Mouse (Mus musculus) hindbrain, embryonic 16.5 days (tissue): ENCODE measurements around the gene AA467197. TPM values are rescaled to one million over a fixed set of nuclear protein-coding genes. Genes with fewer than 3 reads are reported as not detected.

Experiments used
- ATAC-seq: fragments of 200-750 bp; cut with Nextera tagmentation; 2 replicates; pipeline ENCODE4 v1.8.0; 2017; ENCODE audit warnings: moderate TSS enrichment, moderate library complexity
- H3K27ac ChIP-seq: fragments of 300-500 bp; sonication (generic); 2 replicates; pipeline ENCODE4 v1.5.1; 2014; ENCODE audit warnings: low read depth, mild to moderate bottlenecking, control low read depth, low read length, moderate library complexity
- H3K27me3 ChIP-seq: fragments of 300-500 bp; sonication (generic); replicated peaks from 2 replicates; pipeline ENCODE4 v1.6.1; 2014; ENCODE audit warnings: low read length; ENCODE audit not compliant: control insufficient read depth, insufficient read depth
- H3K36me3 ChIP-seq: fragments of 300-500 bp; sonication (generic); 2 replicates; pipeline ENCODE4 v1.6.1; 2014; ENCODE audit warnings: mild to moderate bottlenecking, low read length, moderate library complexity, mixed read lengths; ENCODE audit not compliant: control insufficient read depth, insufficient read depth
- H3K4me1 ChIP-seq: fragments of 300-500 bp; sonication (generic); 2 replicates; pipeline ENCODE4 v1.6.1; 2014; ENCODE audit warnings: low read depth, low read length; ENCODE audit not compliant: control insufficient read depth, insufficient read depth
- H3K4me2 ChIP-seq: fragments of 300-500 bp; sonication (generic); 2 replicates; pipeline ENCODE4 v1.6.1; 2014; ENCODE audit warnings: mild to moderate bottlenecking, low read length, control low read depth, moderate library complexity
- H3K4me3 ChIP-seq: fragments of 300-500 bp; sonication (generic); 2 replicates; pipeline ENCODE4 v1.5.1; 2014; ENCODE audit warnings: mild to moderate bottlenecking, low read length, control low read depth, moderate library complexity
- H3K9ac ChIP-seq: fragments of 300-500 bp; sonication (generic); 2 replicates; pipeline ENCODE4 v1.6.1; 2014; ENCODE audit warnings: low read depth, mild to moderate bottlenecking, control low read depth, low read length, moderate library complexity
- H3K9me3 ChIP-seq: fragments of 300-500 bp; sonication (generic); 2 replicates; pipeline ENCODE4 v1.6.1; 2014; ENCODE audit warnings: mild to moderate bottlenecking, low read length, moderate library complexity; ENCODE audit not compliant: control insufficient read depth
- WGBS: fragments of 180-500 bp; shearing (Covaris S2); extraction: QIAGEN DNeasy Blood & Tissue Kit; methylation state at CpG from one replicate; pipeline ENCODE4 v1.1.7; 2014; 5-methylcytosine and 5-hydroxymethylcytosine counted together
- microRNA counts: library from miRNA; unstranded; fragments of <30 nt; microRNA quantifications from one replicate; lab custom pipeline; 2016
- microRNA-seq: library from miRNA; unstranded; fragments of <30 nt; microRNA quantifications from one replicate; pipeline ENCODE4, GENCODE M21; 2017
- polyA plus RNA-seq: library from polyadenylated mRNA; unstranded; fragments of >200 nt; fragmentation: Nextera tagmentation; extraction: Ambion mirVana; gene quantifications from 2 replicates; pipeline ENCODE4 v1.2.1, GENCODE M21; 2015

The AA467197 gene
- polyA plus RNA-seq, 1 experiment from 2014 or later, result 0.91 TPM

DNA sequence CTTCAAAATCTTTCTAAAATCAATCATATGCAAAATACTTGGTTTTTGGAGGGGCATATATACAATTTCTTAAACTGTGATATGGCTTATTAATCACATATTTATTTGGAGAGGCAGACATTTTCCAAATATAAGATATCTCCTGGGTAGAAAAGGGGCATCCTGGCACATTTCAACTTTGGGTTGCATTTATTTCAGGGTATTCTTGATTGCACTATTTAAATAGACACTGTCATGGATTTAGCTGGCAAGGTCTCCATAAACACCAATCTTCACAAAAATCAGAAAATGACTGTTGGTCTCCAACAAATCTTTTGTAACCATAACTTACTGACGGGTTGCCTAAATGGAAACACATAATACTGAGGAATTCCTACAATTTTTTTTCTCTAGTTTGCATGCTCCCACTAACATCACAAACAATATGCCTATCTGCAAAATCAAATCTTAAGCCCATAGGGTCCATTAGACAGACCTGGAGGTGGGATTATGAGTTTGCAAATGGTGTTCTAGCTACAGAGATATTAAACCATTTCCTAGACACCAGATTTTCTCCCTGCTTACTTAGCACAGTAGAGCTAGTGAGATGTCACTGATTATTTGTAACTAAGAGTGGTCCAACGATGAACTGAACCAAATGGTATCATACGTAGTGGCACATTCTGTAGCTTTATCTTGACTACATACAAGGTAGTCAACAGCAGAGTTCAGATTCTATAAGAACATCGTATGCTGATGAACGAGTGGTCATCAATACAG, 44.8 kb downstream of the AA467197 start:
- H3K9me3 ChIP-seq, result peaks cover 11% of the 10 kb centered on the region
- H3K27ac ChIP-seq, result no peak overlapping the region
- H3K27me3 ChIP-seq, result no peaks in the 10 kb centered on the region
- no peak overlapping the region for H3K4me2 ChIP-seq
- H3K4me3 ChIP-seq, result no peak overlapping the region
- H3K4me1 ChIP-seq, result no peaks in the 10 kb centered on the region
- no peak overlapping the region for H3K9ac ChIP-seq
- no peak; the same call in 1 of the 2 replicates for ATAC-seq
- H3K36me3 ChIP-seq, result no peaks in the 10 kb centered on the region
- 86% methylated on average over 5 of the region's 5 CpGs for WGBS

- H3K9ac ChIP-seq, result no peak overlapping the region
- H3K36me3 ChIP-seq, result no peaks in the 10 kb centered on the region
- ATAC-seq, result no peak
- H3K27ac ChIP-seq, result no peak overlapping the region
- peaks cover 11% of the 10 kb centered on the region for H3K9me3 ChIP-seq
- 54% methylated on average over 2 of the region's 2 CpGs for WGBS
- H3K4me1 ChIP-seq, result no peaks in the 10 kb centered on the region
- no peak overlapping the region for H3K4me3 ChIP-seq
- H3K4me2 ChIP-seq, result no peak overlapping the region
- no peaks in the 10 kb centered on the region for H3K27me3 ChIP-seq
These were observed 45.7 kb downstream of the AA467197 start for GRCm38 (mm10) chr2:122682520-122682919.

DNA sequence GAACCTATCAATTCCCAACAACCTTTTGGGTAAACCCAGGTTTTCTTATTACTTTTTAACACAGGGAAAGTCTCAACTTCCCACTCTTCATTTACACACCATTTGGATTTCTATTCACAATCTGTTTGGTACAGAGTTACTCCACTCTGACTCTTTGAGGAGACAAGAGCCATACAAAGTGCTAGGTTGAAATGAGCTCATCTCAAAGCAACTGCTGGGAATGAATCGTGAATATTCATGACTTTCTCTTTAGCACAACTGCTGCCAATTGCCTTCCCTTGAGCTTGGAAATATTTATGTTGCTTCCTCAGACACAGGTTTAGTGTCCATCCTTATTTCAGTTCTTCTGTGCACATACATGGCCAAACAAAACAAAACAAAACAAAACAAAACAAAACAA, 46.9 kb downstream of the AA467197 start:
- H3K27me3 ChIP-seq, result no peaks in the 10 kb centered on the region
- ATAC-seq, result no peak
- H3K9me3 ChIP-seq, result peaks cover 11% of the 10 kb centered on the region
- no peak overlapping the region for H3K4me2 ChIP-seq
- H3K4me3 ChIP-seq, result no peak overlapping the region
- no peaks in the 10 kb centered on the region for H3K4me1 ChIP-seq
- 58% methylated on average over 1 of the region's 1 CpGs for whole genome bisulfite sequencing
- H3K27ac ChIP-seq, result no peak overlapping the region
- H3K36me3 ChIP-seq, result peaks cover 6% of the 10 kb centered on the region
- no peak overlapping the region for H3K9ac ChIP-seq

DNA sequence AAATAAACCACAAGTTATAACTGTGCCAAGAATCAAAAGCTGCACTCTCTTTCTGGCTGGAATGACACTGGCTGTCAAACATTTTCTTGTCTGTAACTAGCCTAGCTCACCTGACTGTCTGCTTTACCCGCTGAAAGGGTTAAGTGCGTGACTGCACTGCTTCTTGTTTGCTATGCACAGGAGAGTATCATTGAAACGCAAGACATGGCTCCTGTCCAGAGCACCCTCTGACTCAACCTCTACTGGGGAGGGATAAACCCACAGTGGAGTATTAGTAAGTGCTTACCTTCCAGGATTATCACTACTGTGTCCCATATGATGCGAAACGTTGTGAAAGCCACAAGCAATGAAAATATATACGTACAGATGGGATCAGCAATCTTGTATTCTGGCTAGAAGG, 49.9 kb downstream of the AA467197 start:
- peaks cover 6% of the 10 kb centered on the region for H3K9me3 ChIP-seq
- no peak for ATAC-seq
- H3K27ac ChIP-seq, result no peak overlapping the region
- peaks cover 6% of the 10 kb centered on the region for H3K36me3 ChIP-seq
- H3K9ac ChIP-seq, result no peak overlapping the region
- H3K4me3 ChIP-seq, result no peak overlapping the region
- no peaks in the 10 kb centered on the region for H3K27me3 ChIP-seq
- H3K4me1 ChIP-seq, result no peaks in the 10 kb centered on the region
- 79% methylated on average over 6 of the region's 6 CpGs for WGBS
- no peak overlapping the region for H3K4me2 ChIP-seq

MicroRNAs within 50 kb of the gene (microRNA counts, 519-probe panel; counts per million panel counts)
- microRNA mmu-miR-147 (lab: Ali Mortazavi, UCI), result not detected

Small RNA genes lying within 50 kb of the gene (microRNA-seq; reads per million reads assigned to microRNA genes)
- 8.3 reads per million, percentile 25 among the genes with 10 or more reads in this experiment for gene Mir147

Other genes starting within 250 kb of the AA467197 start
- 0.15 and 0.18 TPM in 2 replicates for gene Slc28a2, start 210.5 kb upstream of the AA467197 start, polyA plus RNA-seq
- not detected in 2 replicates for gene Gm14085, start 152.0 kb upstream of the AA467197 start, polyA plus RNA-seq
- 59.9 and 61.8 TPM in 2 replicates for gene Gatm, start 25.7 kb upstream of the AA467197 start, polyA plus RNA-seq
- 4.9 and 6.6 TPM in 2 replicates for gene Slc30a4, start 65.7 kb downstream of the AA467197 start, polyA plus RNA-seq
- 97.6 and 106 TPM in 2 replicates for gene Bloc1s6, start 101.5 kb downstream of the AA467197 start, polyA plus RNA-seq
- 3.5 and 4.2 TPM in 2 replicates for gene Sqor, start 128.3 kb downstream of the AA467197 start, polyA plus RNA-seq